Mouse (Mus musculus) lung, embryonic 16.5 days (tissue): ENCODE measurements around the gene Syn3. TPM values are rescaled to one million over a fixed set of nuclear protein-coding genes. Genes with fewer than 3 reads are reported as not detected.
A peak's percentile ranks its signal among the peaks of the same experiment; 100 is the strongest.

ENCODE experiments used
- ATAC-seq: fragments of 200-750 bp; cut with Nextera tagmentation; 2 replicates; pipeline ENCODE4 v1.8.0; 2017; ENCODE audit warnings: low read depth, mild to moderate bottlenecking, moderate library complexity
- H3K27ac ChIP-seq: fragments of 300-500 bp; sonication (generic); 2 replicates; pipeline ENCODE4 v1.5.1; 2014; ENCODE audit warnings: mild to moderate bottlenecking, control low read depth, low read length
- H3K27me3 ChIP-seq: fragments of 300-500 bp; sonication (generic); 2 replicates; pipeline ENCODE4 v1.6.1; 2014; ENCODE audit warnings: low read depth, low read length, mixed read lengths; ENCODE audit not compliant: control insufficient read depth, insufficient read depth
- H3K36me3 ChIP-seq: fragments of 300-500 bp; sonication (generic); 2 replicates; pipeline ENCODE4 v1.6.1; 2014; ENCODE audit warnings: low read length; ENCODE audit not compliant: control insufficient read depth, insufficient read depth
- H3K4me1 ChIP-seq: fragments of 300-500 bp; sonication (generic); replicated peaks from 2 replicates; pipeline ENCODE4 v1.6.1; 2014; ENCODE audit warnings: low read length, mixed read lengths; ENCODE audit not compliant: control insufficient read depth, insufficient read depth
- H3K4me2 ChIP-seq: fragments of 300-500 bp; sonication (generic); 2 replicates; pipeline ENCODE4 v1.6.1; 2014; ENCODE audit warnings: low read depth, low read length, control low read depth
- H3K4me3 ChIP-seq: fragments of 300-500 bp; sonication (generic); 2 replicates; pipeline ENCODE4 v1.5.1; 2014; ENCODE audit warnings: mild to moderate bottlenecking, low read length, control low read depth
- H3K9ac ChIP-seq: fragments of 300-500 bp; sonication (generic); 2 replicates; pipeline ENCODE4 v1.6.1; 2014; ENCODE audit warnings: low read length, control low read depth
- H3K9me3 ChIP-seq: fragments of 300-500 bp; sonication (generic); 2 replicates; pipeline ENCODE4 v1.6.1; 2016; ENCODE audit warnings: low read length; ENCODE audit not compliant: control insufficient read depth
- WGBS: fragments of 180-500 bp; shearing (Covaris S2); extraction: QIAGEN DNeasy Blood & Tissue Kit; methylation state at CpG from one replicate; pipeline ENCODE4 v1.1.7; 2014; 5-methylcytosine and 5-hydroxymethylcytosine counted together
- polyA plus RNA-seq: library from polyadenylated mRNA; unstranded; fragments of >200 nt; fragmentation: Nextera tagmentation; extraction: Ambion mirVana; gene quantifications from 2 replicates; pipeline ENCODE4 v1.2.1, GENCODE M21; 2015

Syn3 gene
- polyA plus RNA-seq, 1 experiment from 2014 or later = 2.8 TPM

- H3K4me1 ChIP-seq = peaks cover 34% of the 10 kb centered on the region
- 32% methylated on average over 12 of the region's 12 CpGs for WGBS
- no peaks in the 10 kb centered on the region for H3K9me3 ChIP-seq
- no peak overlapping the region for H3K27ac ChIP-seq
- H3K27me3 ChIP-seq = no peaks in the 10 kb centered on the region
- no peaks in the 10 kb centered on the region for H3K36me3 ChIP-seq
- H3K4me3 ChIP-seq = no peak overlapping the region
- peak overlapping the region; percentile 18 for H3K4me2 ChIP-seq
- ATAC-seq = peak; percentile 81
- no peak overlapping the region for H3K9ac ChIP-seq
Measured at GRCm38 (mm10) chr10:86368811-86369210, 129.9 kb downstream of the Syn3 start.

- Histone ChIP-seq H3K4me1 (peaks cover 41% of the 10 kb centered on the region), H3K9ac (no peak overlapping the region), H3K4me2 (no peak overlapping the region), H3K36me3 (no peaks in the 10 kb centered on the region), H3K27ac (no peak overlapping the region), H3K9me3 (no peaks in the 10 kb centered on the region), H3K4me3 (no peak overlapping the region), H3K27me3 (no peaks in the 10 kb centered on the region)
- 68% methylated on average over 4 of the region's 4 CpGs for WGBS
- no peak for ATAC-seq
Measured at GRCm38 (mm10) chr10:86367346-86367745, 131.3 kb downstream of the Syn3 start.

- H3K9ac ChIP-seq = no peak overlapping the region
- ATAC-seq = peak; percentile 93
- no peaks in the 10 kb centered on the region for H3K27me3 ChIP-seq
- H3K4me1 ChIP-seq = peaks cover 41% of the 10 kb centered on the region
- no peak overlapping the region for H3K4me3 ChIP-seq
- H3K9me3 ChIP-seq = no peaks in the 10 kb centered on the region
- WGBS = 25% methylated on average over 5 of the region's 5 CpGs
- no peak overlapping the region for H3K27ac ChIP-seq
- H3K36me3 ChIP-seq = no peaks in the 10 kb centered on the region
- no peak overlapping the region for H3K4me2 ChIP-seq
Measured at GRCm38 (mm10) chr10:86365632-86366092, 133.0 kb downstream of the Syn3 start.

GRCm38 (mm10) chr10:86363669-86364309, 134.9 kb downstream of the Syn3 start:
- Histone ChIP-seq H3K4me2 (no peak overlapping the region), H3K27ac (no peak overlapping the region), H3K9me3 (no peaks in the 10 kb centered on the region), H3K36me3 (no peaks in the 10 kb centered on the region), H3K4me3 (no peak overlapping the region), H3K27me3 (no peaks in the 10 kb centered on the region), H3K4me1 (peaks cover 38% of the 10 kb centered on the region), H3K9ac (no peak overlapping the region)
- ATAC-seq = no peak
- WGBS = 68% methylated on average over 8 of the region's 8 CpGs

GRCm38 (mm10) chr10:86359699-86360098, 139.0 kb downstream of the Syn3 start:
- Histone ChIP-seq H3K4me3 (no peak overlapping the region), H3K4me2 (no peak overlapping the region), H3K27me3 (no peaks in the 10 kb centered on the region), H3K4me1 (peaks cover 21% of the 10 kb centered on the region), H3K27ac (peak overlapping the region; percentile 64), H3K9me3 (no peaks in the 10 kb centered on the region), H3K36me3 (no peaks in the 10 kb centered on the region), H3K9ac (no peak overlapping the region)
- WGBS = 42% methylated on average over 4 of the region's 4 CpGs
- ATAC-seq = peak; percentile 49

GRCm38 (mm10) chr10:86359208-86359607, 139.5 kb downstream of the Syn3 start:
- peaks cover 21% of the 10 kb centered on the region for H3K4me1 ChIP-seq
- no peaks in the 10 kb centered on the region for H3K36me3 ChIP-seq
- no peak overlapping the region for H3K4me2 ChIP-seq
- peak; percentile 88 for ATAC-seq
- H3K27me3 ChIP-seq = no peaks in the 10 kb centered on the region
- no peak overlapping the region for H3K9ac ChIP-seq
- no peaks in the 10 kb centered on the region for H3K9me3 ChIP-seq
- H3K27ac ChIP-seq = peak overlapping the region; percentile 64
- WGBS = 53% methylated on average over 2 of the region's 2 CpGs
- no peak overlapping the region for H3K4me3 ChIP-seq

GRCm38 (mm10) chr10:86358307-86358975, 140.3 kb downstream of the Syn3 start:
- 83% methylated on average over 7 of the region's 7 CpGs for WGBS
- ATAC-seq = no peak
- no peak overlapping the region for H3K4me2 ChIP-seq
- H3K4me1 ChIP-seq = peaks cover 14% of the 10 kb centered on the region
- peak overlapping the region; percentile 40; the same call in 1 of the 2 replicates for H3K27ac ChIP-seq
- no peaks in the 10 kb centered on the region for H3K36me3 ChIP-seq
- H3K9ac ChIP-seq = no peak overlapping the region
- H3K27me3 ChIP-seq = no peaks in the 10 kb centered on the region
- no peaks in the 10 kb centered on the region for H3K9me3 ChIP-seq
- H3K4me3 ChIP-seq = no peak overlapping the region

GRCm38 (mm10) chr10:86356819-86357563, 141.7 kb downstream of the Syn3 start:
- no peak overlapping the region for H3K4me2 ChIP-seq
- no peak overlapping the region for H3K27ac ChIP-seq
- H3K4me1 ChIP-seq = peaks cover 11% of the 10 kb centered on the region
- H3K36me3 ChIP-seq = no peaks in the 10 kb centered on the region
- H3K9me3 ChIP-seq = no peaks in the 10 kb centered on the region
- no peaks in the 10 kb centered on the region for H3K27me3 ChIP-seq
- no peak overlapping the region for H3K9ac ChIP-seq
- 61% methylated on average over 5 of the region's 5 CpGs for WGBS
- no peak for ATAC-seq
- no peak overlapping the region for H3K4me3 ChIP-seq

- H3K36me3 ChIP-seq = 0 out of 2 replicates have a peak, but pooled peaks cover 3% of the 10 kb centered on the region
- 93% methylated on average over 3 of the region's 3 CpGs for WGBS
Measured at GRCm38 (mm10) chr10:86352521-86352920, 146.2 kb downstream of the Syn3 start.

More at GRCm38 (mm10) chr10:86352521-86352920, 146.2 kb downstream of the Syn3 start:
- no peak for ATAC-seq
- Histone ChIP-seq H3K4me2 (no peak overlapping the region), H3K4me3 (no peak overlapping the region), H3K27ac (no peak overlapping the region), H3K9me3 (no peaks in the 10 kb centered on the region), H3K9ac (no peak overlapping the region), H3K27me3 (no peaks in the 10 kb centered on the region), H3K4me1 (no peaks in the 10 kb centered on the region; the same call in 1 of the 2 replicates)
